Mouse (Mus musculus): ENCODE data around the gene Cyb5r1.
"Not testable (repeated sequence)": the region's sequence is repeated elsewhere in the genome, so short reads cannot be mapped to it uniquely, and the experiment has no call there.

Gene Cyb5r1

DNA sequence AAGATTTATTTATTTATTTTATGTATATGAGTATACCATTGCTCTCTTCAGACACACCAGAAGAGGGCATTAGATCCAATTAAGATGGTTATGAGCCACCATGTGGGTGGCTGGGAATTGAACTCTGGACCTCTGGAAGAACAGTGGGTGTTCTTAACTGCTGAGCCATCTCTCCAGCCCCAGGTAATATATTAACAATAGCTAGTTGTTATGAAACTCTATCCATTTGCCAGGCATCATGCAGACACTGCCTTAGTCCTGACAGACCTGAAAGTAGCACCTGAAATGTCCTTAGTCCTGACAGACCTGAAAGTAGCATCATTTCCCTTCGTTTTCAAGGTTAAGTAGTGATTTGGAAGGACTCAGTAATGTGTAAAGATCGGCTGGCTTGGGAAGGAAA, 8.7 kb downstream of the Cyb5r1 start:
- no peak for DNase-seq (ENCODE audit: low read depth, low spot score)

DNA sequence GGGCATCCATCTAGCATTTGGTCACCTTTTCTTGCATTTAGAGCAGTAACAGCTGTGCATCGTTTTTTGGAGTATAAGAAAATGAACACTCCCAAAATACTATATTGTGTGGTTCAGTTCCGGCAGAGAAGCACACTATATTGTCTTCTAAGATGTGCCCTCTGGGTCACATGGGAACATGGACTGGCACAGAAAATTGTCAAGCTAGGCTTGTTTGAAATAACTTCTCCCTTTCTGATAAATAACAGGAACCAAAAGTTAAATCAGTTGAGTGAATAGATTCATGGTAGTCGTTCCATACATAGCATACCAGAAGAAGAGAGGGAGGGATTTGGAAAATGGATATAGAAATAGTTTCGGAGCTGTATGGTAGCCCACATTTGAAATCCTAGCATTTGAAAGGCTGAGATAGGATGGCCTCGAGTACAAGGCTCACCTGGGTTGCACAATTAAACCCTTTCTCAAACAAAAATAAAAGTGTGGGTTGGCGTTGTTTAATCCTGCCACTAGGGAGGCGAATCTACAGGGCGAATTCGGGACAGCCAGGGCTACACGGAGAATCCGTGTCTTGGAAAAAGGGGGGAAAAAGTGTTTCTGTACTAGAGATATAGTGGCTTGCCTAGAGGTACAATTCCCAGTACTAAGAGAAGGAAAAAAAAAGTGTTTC, 9.3 kb downstream of the Cyb5r1 start:
- peak; percentile 57 for DNase-seq (ENCODE audit: low read depth, low spot score)

DNA sequence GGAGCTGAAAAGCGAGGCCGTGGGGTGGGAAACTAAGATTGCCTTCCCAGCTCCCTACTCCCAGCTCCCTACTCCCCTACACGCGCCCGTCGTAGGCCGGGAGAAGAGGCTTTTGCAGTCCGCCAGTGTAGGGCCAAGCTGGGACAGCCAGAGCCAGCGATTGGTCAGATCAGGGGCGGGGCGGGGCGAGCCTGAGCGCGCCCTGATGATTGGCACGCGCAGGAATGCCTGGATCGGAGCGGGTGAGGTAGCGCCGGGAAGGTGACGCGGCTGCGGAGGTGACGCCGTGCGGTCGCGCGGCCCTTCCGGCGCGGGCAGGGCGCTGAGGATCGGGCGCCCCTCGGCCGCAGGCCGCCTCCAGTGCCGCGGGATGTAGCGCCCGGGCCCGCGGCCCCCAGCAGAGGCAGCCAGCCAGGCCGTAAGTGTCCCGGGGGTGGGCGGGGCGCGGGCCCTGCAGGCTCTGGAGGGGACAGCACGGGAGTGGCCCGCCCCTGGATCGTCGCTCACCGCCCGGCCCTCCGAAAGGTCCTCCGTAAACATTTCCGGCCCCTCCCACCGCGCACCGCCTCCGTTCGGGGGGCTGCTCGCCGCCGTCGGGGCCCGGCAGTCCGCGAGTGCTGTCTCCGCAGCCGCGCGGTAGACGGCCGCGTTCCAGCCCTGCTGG, 9.9 kb downstream of the Cyb5r1 start, which contains the start of gene Adipor1:
Gene Adipor1 (plus strand): TSS at position 211 of the 664 bp plus-strand sequence.
- peak; percentile 96 for DNase-seq (ENCODE audit: low read depth, low spot score)

GRCm38 (mm10) chr1:134418414-134418975, 13.1 kb downstream of the Cyb5r1 start:
- DNase-seq (ENCODE audit: low read depth, low spot score): no peak

GRCm38 (mm10) chr1:134419176-134419575, 13.8 kb downstream of the Cyb5r1 start:
- DNase-seq (ENCODE audit: low read depth, low spot score): no peak

- no peak for DNase-seq (ENCODE audit: low read depth, low spot score)
Measured at GRCm38 (mm10) chr1:134419751-134420458, 14.5 kb downstream of the Cyb5r1 start.

- DNase-seq (ENCODE audit: low read depth, low spot score): no peak
Measured at GRCm38 (mm10) chr1:134423911-134424310, 18.6 kb downstream of the Cyb5r1 start.

GRCm38 (mm10) chr1:134426289-134426688, 20.9 kb downstream of the Cyb5r1 start:
- DNase-seq (ENCODE audit: low read depth, low spot score): no peak

DNA sequence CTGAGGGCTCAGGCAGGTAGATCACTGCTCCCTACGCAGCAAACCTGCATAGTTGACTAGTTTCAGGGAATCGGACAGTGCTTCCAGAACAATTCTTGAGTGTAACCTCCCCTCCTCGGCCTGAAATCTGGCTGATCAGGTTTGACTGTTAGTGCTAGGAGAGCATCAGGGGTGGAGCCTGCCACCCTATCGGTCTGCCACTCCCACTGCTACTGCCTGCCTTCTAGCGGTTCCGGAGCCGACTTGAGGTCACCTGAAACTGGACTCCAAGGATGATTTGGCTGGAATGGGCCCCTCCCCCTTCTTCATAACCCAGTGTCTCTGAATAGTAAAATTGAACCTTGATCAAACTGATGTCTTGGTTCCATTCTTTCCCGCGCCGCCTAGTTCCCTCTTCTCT, 27.6 kb downstream of the Cyb5r1 start:
- DNase-seq (ENCODE audit: low read depth, low spot score): no peak

DNA sequence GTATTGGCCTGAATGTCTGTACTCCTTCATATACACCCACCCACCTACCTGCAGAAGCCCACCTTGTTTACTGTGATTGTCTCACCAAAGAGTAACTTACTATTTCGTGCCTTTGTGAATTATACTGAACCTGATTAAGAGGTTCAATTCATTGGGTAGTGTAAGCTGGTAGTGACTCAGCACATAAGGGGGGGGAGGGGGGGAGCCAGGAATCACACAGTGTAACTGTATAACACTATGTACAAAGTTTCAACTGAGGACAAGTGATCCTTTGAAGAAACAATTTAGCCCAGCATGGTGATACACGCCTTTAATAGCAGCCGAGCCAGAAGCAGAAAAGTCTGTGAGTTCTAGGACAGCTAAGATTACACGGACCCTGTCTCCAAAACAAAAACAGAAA, 28.1 kb downstream of the Cyb5r1 start:
- no peak for DNase-seq (ENCODE audit: low read depth, low spot score)

DNA sequence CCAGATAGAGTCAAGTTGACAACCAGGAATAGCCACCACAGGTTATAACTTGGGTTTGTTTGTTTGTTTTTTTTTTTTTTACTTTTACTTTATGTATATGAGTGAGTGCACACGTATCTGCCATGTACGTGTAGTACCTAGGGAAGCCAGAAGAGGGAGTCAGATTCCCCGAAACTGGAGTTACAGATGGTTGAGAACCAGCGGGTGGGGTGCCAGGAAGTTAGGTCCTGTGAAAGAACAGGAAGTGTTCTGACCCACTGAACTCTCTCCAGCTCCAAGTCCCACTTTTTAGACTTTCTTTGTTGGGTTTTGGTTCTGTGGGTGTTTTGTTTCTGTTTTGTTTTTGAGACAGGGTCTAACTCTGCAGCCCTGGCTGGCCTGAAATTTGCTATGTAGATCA, 30.1 kb downstream of the Cyb5r1 start:
- DNase-seq (ENCODE audit: low read depth, low spot score): peak; percentile 83

DNA sequence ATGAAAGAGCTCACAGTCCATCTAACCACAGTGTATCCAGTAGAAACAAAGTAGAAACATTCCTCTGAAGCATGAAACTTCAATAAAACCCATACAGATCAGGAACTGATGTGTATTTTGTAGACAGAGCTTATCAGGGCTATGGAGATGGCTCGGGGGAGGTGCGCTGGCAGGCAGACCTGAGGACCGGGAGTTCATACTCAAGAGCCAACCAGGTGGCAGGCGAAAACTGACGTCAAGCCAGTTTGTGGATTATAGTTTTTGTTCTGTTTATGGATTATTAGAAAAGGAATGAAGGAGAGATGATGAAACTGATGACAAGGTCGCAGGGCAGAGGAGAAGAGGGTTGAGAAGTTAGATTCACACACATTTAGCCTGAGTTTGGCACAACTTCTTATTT, 35.1 kb downstream of the Cyb5r1 start:
- DNase-seq (ENCODE audit: low read depth, low spot score): no peak

GRCm38 (mm10) chr1:134441737-134442136, 36.4 kb downstream of the Cyb5r1 start:
- not testable (repeated sequence) for DNase-seq (ENCODE audit: low read depth, low spot score)

DNA sequence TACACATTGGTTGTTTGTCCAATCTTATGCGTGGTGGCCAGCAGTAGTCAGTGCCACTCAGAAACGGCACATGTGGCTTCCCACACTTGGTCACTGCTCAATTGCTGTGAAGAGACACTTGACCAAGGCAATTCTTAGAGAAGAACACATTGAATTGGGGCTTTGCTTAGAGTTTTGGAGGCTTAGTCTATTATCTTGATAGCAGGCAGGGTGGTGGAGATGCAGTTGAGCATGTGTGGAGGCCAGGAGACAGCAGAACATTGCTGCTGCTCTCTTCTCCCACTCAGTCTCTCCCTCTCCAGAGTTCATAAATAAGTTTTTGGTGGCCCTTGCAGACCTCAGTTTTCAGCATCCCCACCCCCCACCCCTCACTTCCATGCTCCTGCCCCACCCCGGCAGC, 37.0 kb downstream of the Cyb5r1 start:
- no peak for DNase-seq (ENCODE audit: low read depth, low spot score)

GRCm38 (mm10) chr1:134443288-134443687, 37.9 kb downstream of the Cyb5r1 start:
- DNase-seq (ENCODE audit: low read depth, low spot score): not testable (repeated sequence)

- DNase-seq (ENCODE audit: low read depth, low spot score): no peak
Measured at GRCm38 (mm10) chr1:134445418-134445817, 40.1 kb downstream of the Cyb5r1 start.

- DNase-seq (ENCODE audit: low read depth, low spot score): not testable (repeated sequence)
Measured at GRCm38 (mm10) chr1:134448537-134448936, 43.2 kb downstream of the Cyb5r1 start.

DNA sequence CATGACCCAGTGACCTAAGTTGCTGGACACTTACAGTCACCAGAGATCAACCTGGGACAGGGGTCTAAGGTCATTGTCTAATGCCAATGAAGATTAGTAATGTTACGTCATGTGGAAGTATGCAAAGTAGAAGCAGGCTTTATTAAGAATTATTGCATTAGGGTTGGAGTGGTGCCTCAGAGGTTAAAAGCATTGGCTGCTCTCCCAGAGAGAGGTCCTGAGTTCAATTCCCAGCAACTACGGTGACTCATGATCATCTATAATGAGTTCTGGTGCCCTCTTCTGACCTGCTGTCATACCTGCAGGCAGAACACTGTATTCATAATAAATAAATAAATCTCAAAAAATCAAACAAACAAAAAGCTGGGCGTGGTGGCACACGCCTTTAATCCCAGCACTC, 44.8 kb downstream of the Cyb5r1 start:
- DNase-seq (ENCODE audit: low read depth, low spot score): no peak

DNA sequence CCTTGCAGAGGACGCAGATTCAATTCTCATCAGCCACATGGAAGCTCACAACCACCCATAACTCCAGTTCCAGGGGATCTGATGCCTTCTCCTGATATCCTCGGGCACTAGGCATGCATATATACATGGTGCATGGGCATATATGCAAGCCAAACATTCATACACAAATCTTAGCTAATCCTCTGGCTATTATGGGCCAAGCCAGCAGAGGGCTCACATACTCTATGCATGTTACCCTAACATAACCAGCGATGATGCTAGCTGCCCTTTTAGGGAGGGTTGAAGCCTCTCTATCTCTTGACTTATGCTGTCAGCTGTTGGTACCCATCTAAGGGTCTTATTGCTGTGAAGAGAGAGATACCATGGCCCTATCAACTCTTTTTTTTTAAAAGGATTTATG, 45.6 kb downstream of the Cyb5r1 start:
- DNase-seq (ENCODE audit: low read depth, low spot score): peak; percentile 59

- DNase-seq (ENCODE audit: low read depth, low spot score): peak; percentile 96
Measured at GRCm38 (mm10) chr1:134454904-134455824, 49.8 kb downstream of the Cyb5r1 start, which contains the start of gene Klhl12. Klhl12 (plus strand) TSS chr1:134455531.

DNA sequence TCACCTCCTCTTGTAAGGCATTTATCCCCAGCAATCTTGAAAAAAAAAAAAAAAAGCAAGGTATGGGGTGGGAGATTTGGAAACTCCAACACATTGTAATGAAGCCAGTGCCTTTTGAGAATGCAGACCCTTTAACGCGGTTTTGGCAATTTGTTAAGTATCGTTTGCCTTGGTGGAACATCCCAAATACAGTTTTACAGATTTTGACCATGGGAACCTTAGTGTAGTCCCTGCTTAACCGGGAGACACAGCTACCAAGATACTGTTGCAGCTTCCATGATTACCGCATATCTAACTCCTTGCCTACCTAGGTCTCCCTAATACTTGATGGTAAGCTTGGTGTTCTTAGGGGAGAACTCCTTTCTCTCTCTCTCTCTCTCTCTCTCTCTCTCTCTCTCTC, 50.7 kb downstream of the Cyb5r1 start:
- DNase-seq (ENCODE audit: low read depth, low spot score): no peak
